Mouse (Mus musculus) neutrophil, adult 59 days (primary cell): ENCODE measurements around the gene Il33. TPM values are rescaled to one million over a fixed set of nuclear protein-coding genes. Genes with fewer than 3 reads are reported as not detected.

Experiments
- total RNA-seq, 2 experiments: library from RNA; stranded (reverse); gene quantifications; 1 replicate in 1 of 2; 2 replicates in 1 of 2; pipeline ENCODE4 v1.2.4; 2023

The Il33 gene
- not detected for total RNA-seq

DNA sequence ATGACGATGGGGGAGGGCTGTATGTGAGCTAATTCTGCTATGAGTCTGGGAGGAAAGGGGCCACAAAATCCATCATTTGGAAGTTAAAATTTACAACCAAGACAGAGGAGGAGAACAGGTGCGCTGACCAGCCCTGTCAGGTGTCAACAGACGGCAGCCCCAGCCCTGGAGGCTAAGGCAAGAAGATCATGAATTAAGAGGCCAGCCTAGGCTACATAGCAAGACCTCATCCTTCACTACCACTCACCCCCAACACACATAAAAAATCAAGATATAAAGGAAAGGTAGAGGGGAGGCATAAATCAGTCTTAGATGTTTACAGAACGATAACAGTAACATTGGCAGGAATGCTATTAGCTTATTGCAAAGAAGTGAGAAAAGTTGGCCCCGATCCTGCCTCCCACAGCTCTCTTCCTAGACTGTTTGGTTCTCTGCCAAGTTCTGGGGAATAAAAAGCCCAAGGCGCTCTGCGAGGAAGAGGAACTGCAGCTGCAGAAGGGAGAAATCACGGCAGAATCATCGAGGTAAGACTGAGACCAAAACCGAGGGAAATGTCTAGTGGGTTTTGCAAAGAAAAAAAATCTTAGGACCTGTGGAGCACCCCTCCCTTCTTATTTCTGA, at the start of gene Il33:
Il33 (plus strand) TSS at position 477 of the 621 bp plus-strand sequence.

DNA sequence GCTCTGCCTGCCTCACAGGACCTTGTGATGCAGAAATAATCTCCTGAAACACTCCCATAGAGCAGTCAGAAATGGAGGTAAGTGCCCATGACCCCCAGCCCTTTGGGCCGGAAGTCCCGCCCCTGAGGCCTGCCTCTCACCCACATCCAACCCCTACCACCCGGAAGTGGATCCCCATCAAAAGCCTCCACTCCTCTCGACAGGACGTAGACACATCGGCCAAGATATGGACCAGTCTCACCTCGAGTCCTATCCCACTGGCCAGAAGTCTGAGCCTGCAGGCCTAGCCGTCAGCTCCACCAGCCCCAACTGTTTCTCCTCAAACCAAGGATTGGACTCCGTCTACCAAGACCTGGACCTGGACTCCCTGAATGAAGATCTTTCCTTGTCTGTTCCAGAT, 78.7 kb downstream of the Il33 start, which contains the start of gene Trpd52l3:
Trpd52l3 (plus strand) TSS at position 170 of the 400 bp plus-strand sequence.

Other genes with a start within 250 kb of the Il33 start
- not detected for gene Mlana, start 227.3 kb upstream of the Il33 start, total RNA-seq
- 10 to 100 TPM; 23.7 to 24.2 TPM for gene 9930021J03Rik, start 119.1 kb upstream of the Il33 start, total RNA-seq
- 10 to 100 TPM; 13.7 to 13.8 TPM for gene Ranbp6, start 112.1 kb upstream of the Il33 start, total RNA-seq
- not detected for gene Trpd52l3, start 78.7 kb downstream of the Il33 start, total RNA-seq
- gene Uhrf2, start 105.4 kb downstream of the Il33 start, total RNA-seq, result 10 to 100 TPM; 35.8 to 42.2 TPM